Mouse (Mus musculus) inflammation-experienced regulatory T-cells, adult 6 months (primary cell): ENCODE measurements around the gene Eif3l. TPM values are rescaled to one million over a fixed set of nuclear protein-coding genes. Genes with fewer than 3 reads are reported as not detected.

Source experiments
- ATAC-seq: one replicate; pipeline ENCODE4 v1.8.0; 2017
- polyA plus RNA-seq, 3 experiments: library from polyadenylated mRNA; unstranded; fragments of 100-300 nt; shearing (Covaris generic); gene quantifications; one replicate each; pipeline ENCODE4 v1.2.1; 2017

Eif3l gene
- polyA plus RNA-seq, 3 experiments from 2014 or later: 224 to 286 (median 240) TPM

- no peak for ATAC-seq
Observed at GRCm38 (mm10) chr15:79050160-79050845, 24.7 kb upstream of the Eif3l start.

DNA sequence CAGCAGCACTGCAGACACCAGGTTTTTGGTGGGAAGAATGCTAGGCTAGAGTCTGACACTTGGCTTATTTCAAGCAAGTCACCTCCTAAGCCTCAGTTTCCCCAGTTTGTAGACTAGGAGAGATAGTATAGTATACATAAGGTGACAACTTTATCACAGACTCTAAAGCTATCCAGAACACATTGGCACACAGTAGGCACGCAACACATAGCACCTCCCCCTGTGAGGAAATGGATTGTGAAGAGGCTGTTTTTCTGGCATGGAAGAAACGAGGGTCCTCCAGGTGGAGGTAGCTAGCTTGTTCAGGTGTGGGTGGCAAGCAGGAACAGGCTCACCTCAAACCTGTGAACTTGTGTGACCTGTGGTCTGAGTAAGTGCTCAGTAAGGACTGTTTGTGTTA lies 24.0 kb upstream of the Eif3l start:
- no peak for ATAC-seq

DNA sequence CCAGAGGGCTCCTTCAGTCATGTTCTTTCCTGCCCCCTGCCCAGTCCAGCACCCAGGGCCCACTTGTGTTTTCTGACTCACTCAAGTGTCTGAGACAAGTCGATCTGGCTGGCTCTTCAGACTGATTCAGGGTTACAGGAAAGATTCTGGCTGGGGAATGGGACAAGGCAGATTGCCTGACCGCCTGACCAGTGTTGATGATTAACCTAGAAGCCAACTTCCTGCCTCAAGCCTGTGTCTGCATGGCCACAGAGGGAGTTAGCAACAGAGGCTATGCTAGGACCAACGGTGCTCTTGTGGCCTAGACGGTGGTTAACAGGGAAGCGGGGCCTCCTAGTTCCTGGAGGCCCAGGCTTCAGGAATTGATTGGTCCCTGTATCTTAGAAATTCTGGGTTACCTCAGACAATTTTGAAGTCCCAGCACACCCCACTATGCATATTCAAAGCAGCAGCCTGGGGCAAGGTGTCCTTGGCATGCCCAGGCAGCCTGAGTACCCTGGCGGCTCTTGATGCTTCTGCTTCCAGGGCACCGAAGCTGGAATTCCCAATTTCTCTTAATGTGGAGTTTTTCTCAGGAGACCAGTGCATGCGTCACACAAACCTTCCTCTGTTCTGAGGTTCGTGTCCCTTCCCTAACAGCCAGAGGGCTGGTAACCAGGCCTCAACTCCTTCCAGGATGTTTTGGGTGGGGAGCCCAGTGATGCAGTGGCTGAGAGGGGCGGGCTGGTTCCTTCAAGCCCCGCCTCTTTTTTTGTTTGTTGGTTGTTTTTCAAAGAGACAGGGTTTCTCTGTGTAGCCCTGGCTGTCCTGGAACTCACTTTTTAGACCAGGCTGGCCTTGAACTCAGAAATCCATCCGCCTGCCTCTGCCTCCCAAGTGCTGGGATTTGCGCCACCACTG lies 23.3 kb upstream of the Eif3l start:
- no peak for ATAC-seq

DNA sequence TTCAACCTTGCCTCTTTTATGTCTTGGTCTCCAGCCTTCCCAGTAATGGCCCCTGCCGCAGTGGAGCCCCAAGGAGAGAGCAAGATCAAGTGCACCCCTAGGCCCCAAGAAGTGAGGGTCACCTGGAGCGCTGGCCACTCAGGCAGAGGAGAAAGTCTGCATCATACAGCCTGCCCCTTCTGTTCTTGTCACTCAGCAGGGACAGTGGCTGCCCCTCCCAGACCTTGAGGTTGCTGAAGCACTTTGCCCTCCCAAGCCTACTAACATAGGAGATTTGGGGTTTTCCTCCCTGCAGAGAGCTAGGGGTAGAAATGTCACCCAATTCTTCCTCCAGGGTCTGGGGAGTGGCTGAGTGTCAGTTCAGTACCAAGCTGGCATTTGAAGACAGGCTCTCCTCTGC lies 22.6 kb upstream of the Eif3l start:
- ATAC-seq: no peak

- no peak for ATAC-seq
Observed at GRCm38 (mm10) chr15:79056601-79057000, 18.4 kb upstream of the Eif3l start.

- ATAC-seq: no peak
Observed at GRCm38 (mm10) chr15:79057850-79058249, 17.1 kb upstream of the Eif3l start.

- no peak for ATAC-seq
Observed at GRCm38 (mm10) chr15:79060887-79061565, 14.0 kb upstream of the Eif3l start.

GRCm38 (mm10) chr15:79062376-79063159 lies 12.4 kb upstream of the Eif3l start, which contains the start of gene Ankrd54:
TSS of gene Ankrd54 (minus strand) at chr15:79062893.
- peak; percentile 95 for ATAC-seq

GRCm38 (mm10) chr15:79063160-79063740 lies 11.7 kb upstream of the Eif3l start:
- ATAC-seq: no peak

GRCm38 (mm10) chr15:79065086-79065770 lies 9.8 kb upstream of the Eif3l start:
- ATAC-seq: no peak

DNA sequence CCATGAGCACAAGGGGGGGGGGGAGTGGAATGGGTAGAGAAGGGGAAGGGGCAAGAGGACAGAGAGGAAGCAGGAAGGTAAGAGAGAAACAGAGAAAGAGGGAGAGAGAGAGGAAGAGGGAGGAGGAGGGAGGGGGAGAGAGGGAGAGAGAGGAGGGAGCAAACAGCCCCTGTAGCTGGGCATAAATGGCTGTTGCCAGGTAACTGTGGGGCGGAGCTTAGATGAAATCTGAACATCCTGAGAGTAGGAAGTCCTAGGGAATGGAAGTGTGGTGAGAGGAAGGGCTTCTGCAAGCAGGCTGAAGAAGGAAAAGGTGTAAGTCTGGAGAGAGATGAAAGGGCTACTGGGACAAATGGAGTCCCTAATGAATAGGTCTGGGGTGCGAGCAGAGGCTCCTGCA lies 8.7 kb upstream of the Eif3l start:
- no peak for ATAC-seq

DNA sequence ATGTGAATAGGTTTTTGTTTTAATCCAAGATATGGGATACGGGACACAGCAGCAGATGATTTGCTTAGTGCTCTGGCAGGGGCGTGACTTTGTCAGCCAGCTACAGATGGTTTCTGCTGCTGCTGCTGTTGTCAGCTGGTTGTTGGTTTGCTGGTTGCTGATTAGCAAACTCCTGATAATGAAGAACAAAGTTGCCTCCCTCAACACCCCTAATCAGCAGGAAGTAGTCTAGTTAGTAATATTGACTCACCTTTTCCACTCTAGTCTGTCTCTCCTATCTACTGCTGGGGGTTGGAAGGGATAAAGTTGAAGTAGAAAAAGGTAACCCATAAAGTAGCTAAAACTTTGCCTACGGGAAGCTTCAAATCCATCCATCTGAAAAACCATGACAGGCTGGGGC lies 7.3 kb upstream of the Eif3l start:
- ATAC-seq: no peak

DNA sequence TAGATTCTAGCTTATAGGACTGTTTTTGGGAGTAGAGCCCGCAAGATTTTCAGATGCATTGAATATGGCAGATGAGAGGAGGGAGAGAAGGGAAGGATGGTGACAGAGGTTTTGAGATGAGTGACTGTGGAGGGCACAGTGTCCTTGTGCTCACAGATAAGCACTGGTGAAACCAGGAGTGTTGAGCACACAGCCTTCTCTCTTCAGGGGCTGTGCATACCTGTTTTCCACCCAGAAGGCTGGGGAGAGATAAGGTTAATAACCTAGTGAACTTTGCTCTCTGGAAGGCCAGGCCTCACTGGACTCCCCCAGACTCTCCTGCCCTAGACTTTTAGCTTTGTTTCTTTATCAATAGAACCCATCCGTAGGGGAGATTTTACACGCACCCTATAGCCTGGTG lies 6.6 kb upstream of the Eif3l start:
- ATAC-seq: no peak

- no peak for ATAC-seq
Observed at GRCm38 (mm10) chr15:79071117-79072039, 3.6 kb upstream of the Eif3l start.

DNA sequence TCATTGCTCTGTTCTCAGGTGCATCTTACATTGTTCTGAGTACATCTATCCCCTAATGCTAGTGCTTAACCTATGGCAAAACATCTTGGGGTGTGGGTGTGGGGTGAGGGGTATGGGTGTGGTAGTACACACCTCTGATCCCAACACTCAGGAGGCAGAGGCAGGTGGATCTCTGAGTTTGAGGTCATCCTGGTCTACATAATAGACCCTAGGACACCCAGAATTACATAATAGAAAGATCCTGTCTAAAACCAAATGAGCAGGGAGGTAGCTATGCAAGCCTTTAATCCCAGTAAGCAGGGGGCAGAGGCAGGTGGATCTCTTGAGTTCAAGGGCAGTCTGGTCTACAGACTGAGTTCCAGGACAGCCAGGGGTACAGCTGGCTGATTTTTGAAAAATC lies 1.2 kb upstream of the Eif3l start:
- ATAC-seq: no peak

DNA sequence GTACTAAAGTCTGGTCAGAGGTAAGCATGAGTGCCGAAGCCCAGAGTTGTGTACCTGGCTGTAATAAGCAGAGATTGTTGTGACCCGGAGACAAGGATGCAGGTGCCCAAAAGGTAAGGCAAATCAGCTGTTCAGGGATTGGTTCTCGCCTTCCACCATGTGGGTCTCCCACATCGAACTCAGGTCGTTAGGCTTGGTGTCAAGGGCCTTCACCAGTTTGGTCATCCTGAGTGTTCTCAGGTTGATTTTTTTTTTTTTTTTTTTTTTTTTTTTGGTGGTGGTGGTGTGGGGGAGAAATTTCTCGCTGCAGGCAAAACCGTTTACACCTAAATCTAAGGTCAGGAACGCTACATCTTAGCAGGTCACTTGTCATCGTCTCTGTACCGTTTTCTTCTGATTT lies 533 bp upstream of the Eif3l start:
- ATAC-seq: no peak

- ATAC-seq: no peak
Observed at GRCm38 (mm10) chr15:79075658-79076365, 833 bp downstream of the Eif3l start.

- no peak for ATAC-seq
Observed at GRCm38 (mm10) chr15:79079567-79079966, 4.6 kb downstream of the Eif3l start.

DNA sequence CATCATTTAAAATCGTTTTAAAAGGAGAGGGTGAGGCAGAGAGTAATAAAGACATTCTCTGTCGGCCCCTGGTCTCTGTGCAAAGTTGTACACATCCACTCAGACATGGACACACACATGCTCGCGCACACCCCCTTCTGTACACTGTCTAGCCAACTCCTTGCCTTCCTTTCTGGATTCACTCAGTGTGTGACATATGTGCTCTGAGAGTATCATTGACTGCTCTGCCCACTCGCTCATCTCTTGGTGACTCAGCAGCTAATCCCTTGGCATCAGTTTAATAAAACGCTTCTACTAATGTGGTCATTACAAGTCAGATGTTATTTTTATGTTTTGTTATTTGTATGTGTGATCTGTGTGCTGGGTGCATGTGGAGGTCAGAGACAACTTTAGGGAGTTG lies 17.3 kb downstream of the Eif3l start:
- no peak for ATAC-seq
